Mouse (Mus musculus): Measurements from ENCODE around the gene Sec61a1. TPM values are rescaled to one million over a fixed set of nuclear protein-coding genes. Genes with fewer than 3 reads are reported as not detected.

Sec61a1 gene
- 92.3 and 96.1 TPM in 2 replicates for polyA plus RNA-seq (2012)

DNA sequence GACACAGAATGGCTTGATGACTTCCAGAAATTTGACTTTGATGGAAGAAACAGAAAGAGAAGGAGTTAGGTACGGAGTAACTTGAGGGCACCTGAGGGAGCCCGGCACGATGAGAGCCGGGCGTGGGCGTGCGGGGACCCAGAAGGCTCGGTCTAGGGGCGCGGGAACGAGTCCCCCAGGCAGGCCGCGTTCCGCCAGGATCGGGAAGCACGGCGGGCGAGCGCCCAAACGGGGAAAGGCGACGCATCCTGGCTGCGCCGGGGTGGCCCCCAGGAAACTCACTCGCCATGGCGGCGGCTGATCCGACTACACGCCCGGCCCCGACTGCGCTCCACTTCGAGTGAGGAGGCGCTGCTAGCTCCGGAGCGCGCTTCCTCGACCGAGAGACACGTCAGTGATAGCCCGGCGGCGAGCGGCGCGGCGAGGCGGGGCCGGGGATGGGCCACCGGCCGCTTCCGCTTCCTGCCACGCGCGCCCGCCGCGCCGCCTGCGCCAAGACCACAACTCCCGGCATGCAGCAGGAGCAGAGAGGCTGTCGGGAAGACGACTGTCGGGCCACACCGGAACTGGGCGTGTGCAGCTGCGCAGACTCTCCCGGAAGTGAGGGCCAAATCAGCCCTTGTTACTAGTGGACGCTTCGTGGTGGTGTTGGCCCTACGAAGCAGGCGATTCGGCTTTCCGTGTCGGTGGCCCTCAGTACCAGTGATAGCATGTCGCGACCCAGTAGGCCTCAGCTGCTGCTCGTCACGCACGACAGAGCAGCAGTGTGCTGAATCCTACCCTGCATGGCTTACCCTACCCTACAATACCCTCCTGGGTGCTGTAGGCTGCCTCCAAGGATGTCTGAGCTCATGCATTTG is at the start of gene Sec61a1:
Gene Sec61a1 (minus strand): TSS at position 502 of the 860 bp plus-strand sequence.

DNA sequence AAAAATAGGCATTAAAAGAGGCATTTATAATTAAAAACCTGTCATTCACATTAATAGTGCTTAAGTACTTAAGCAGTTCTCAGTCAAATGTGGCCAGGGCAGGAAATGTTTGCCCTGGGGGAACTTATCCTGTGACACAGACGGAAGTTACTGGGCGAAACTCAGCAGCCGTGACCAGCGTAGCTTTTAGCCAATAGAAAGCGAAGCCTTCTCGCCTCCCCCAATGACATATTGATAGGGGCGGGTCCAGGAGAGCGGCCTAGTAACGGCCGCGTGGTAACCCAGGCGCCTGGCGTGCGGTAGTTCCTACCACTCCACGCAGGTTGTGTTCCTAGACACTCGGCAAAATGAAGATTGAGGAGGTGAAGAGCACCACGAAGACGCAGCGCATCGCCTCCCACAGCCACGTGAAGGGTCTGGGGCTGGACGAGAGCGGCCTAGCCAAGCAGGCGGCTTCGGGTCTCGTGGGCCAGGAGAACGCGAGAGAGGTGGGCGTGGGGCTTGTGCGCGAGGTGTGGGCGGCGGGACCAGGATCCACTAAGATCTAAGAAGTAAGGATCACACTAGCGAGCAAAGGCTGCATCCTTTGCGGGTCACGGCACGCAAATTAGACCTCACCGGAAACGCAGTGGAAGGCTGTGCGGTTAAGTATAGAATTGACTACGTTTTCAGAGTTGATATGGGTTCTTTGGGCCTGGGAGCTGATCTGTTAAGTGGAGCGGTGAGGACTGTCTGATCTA is 53.4 kb downstream of the Sec61a1 start, which contains the start of gene Ruvbl1:
Gene Ruvbl1 (plus strand): TSS at position 229 of the 740 bp plus-strand sequence.

Other genes with a start within 250 kb of the Sec61a1 start
- gene Eefsec, start 72.4 kb downstream of the Sec61a1 start, polyA plus RNA-seq (2012), result 23.7 and 27.7 TPM in 2 replicates
- 31.2 and 39.9 TPM in 2 replicates for gene Ruvbl1, start 53.5 kb downstream of the Sec61a1 start, polyA plus RNA-seq (2012)
- 0.01 TPM in 1 of 2 replicates, not detected in the other for gene Kbtbd12, start 119.0 kb upstream of the Sec61a1 start, polyA plus RNA-seq (2012)
- 5.4 and 6.0 TPM in 2 replicates for gene Mgll, start 205.5 kb upstream of the Sec61a1 start, polyA plus RNA-seq (2012)

Measured in megakaryocyte-erythroid progenitor cell, adult 5 weeks (primary cell).